Mouse (Mus musculus): ENCODE measurements at regions not wholly inside any gene's neighbourhood (a gene's known extent, or its start where the extent isn't known, plus 50 kb on each side); places are given as distances from the start of the nearest gene placed in this dataset.

DNA sequence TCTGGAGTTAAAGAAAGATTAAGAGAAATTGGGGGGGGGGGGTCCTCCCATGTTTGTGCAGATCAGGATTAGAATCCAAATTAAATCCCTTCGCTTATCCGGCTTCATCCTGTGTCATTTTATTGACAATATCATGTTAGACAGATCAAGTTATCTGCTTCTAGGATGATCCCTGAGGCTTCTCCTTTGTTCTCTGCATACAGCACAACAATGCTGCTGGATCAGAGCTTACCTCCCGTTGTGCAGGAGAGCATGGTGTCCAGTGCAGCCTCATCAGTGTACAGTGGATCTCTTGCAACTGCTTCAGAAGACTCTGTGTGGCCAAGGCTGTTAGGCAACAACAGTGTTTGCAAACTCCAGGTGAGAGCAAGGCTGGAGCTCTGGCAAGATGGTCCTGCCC is 344.7 kb downstream of the Ice1 start:
- DNase-seq (ENCODE audit: low spot score in 2 of 2) = no peak

DNA sequence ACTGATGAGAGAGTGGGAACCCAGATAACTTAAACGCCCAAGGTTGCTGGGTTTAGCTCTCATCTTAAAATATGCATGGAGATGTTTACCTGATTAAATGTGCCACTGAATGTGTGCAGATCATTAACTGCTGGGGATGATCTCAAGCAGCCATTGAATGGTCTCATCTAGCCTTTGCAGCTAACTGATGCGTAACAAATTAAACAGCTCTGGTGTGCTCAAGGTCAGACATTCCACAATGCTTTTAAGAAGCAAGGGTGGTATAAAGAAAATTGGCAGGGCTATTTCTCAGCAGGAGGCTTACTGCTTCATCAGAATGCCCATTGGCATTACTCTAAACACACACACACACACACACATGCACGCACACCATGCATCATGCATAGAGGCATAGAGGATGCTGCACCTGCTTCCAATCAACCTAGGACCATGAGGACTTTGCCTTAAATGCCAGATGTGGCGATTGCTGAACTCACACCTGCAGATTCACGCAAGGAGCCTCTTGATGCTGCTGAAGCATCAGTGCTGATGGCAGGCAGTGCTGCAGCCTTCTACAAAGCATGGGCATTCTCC is 333.4 kb downstream of the Ice1 start:
- DNase-seq (ENCODE audit: low spot score in 2 of 2) = no peak

DNA sequence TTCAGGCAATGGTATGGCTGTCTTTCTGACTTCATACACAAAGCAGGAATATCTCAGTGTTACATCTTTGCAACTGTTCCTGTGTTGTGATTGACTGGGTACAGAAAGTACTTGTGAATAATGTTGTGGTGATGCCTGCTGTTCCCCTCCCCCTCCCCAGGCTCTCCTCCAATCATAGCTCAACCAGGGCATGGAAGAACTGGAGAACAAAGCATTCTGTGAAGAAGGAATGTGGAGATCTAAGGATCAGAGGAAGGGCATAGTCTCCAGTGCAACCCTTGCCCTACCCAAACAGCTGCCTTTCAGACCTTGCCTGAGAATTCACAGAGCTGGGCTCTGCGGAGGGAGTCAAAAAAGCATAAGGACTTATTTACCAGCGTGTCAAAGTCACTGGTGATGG is 326.9 kb downstream of the Ice1 start:
- no peak for DNase-seq (ENCODE audit: low spot score in 2 of 2)

DNA sequence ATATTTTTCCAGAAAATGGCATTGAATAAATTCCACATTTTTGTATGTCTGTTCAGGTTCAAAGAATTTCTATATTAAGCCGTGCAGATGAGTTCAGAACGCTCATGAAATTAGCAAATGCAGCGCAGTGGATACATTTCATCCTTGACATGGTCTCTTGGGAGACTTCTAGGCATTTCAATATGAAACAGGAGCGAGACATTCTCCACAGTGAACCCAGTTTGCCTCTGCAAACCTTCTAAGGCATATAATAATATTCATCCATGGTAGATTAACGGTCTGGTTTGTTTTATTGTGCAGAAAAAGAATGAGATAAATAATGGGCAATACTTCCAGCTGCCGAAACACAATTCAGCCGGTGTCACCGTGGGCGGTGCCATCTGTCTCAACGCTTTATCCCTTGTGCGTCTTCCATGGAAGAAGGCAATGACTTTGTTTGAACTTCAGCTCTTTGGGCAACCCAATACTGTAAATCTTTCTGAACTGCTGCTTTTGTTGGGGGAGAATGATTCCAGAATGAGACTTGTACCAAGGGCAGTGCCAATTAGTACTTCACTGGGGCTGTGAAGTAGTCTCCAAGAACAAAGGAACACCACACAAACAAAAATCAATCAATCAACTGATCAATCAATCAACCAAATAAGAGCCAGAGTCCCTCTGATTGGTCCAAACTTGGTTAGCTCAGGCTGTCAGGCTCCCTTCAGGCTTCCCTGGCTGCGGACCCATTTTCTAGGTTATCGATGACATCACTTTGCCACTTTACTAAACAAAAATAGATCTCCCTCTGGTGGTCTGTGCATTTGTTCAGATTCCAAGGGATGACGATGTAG is 326.0 kb downstream of the Ice1 start:
- no peak for DNase-seq (ENCODE audit: low spot score in 2 of 2)

DNA sequence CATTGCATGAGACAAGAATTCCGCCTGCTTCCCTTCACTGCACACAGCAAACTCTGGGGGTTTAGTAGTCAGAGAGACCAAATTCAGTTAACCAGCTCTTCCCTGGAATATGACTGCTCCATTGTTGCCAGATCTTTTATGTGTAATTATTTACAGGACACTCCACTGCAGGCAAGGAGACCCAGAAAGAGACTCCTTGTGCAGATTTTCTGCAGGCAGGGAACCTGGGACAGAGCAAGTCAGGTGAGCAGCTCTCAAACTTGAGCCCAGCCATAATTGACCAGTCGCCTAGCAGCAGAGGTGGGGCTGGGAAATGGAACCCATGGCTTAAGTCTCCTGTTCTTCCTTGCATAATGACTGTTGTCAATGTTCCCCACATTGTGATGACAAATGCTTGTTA is 324.2 kb downstream of the Ice1 start:
- DNase-seq (ENCODE audit: low spot score in 2 of 2) = no peak

GRCm38 (mm10) chr13:70323537-70323936 is 313.9 kb downstream of the Ice1 start:
- DNase-seq (ENCODE audit: low spot score in 2 of 2) = no peak

DNA sequence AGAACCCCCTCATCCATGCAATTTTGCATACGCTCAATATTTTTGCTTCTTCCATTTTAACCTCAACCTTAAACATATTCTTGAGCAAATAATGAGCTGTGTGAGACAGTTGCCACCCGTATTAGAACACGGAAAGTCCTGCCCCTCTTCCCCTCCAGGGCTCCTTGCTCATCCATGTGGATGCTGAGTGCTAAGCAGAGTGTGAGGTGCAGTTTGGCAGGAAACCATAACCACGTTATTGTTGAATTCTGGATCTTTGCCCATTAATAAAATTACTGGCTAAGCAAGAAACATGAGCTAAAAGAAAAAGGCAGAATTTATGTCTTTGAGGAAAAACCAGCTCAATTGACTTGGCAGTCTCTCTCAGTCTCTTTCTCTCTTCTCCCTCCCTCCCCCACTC is 301.4 kb downstream of the Ice1 start:
- no peak for DNase-seq (ENCODE audit: low spot score in 2 of 2)

DNA sequence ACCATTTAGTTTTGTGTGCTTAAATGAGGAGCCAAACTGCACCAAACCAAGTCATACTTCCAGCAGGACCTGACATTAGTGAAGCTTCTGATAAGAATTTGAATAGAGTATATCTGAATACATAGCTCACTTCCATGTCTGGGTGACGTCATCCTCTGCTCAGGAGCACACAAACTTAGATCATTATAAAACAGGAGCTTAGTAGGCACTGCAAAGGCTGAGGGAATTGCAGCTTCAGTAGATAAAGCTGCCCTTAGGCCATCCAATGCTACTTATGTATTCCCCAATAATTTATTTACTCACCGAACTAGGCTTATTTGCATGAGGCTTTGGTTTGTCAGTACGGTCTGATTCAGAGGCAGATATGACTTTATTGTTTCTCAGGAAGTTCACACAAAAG is 297.0 kb downstream of the Ice1 start:
- no peak for DNase-seq (ENCODE audit: low spot score in 2 of 2)

- DNase-seq (ENCODE audit: low spot score in 2 of 2) = no peak
Measured at GRCm38 (mm10) chr13:70343191-70343734, 294.2 kb downstream of the Ice1 start.

DNA sequence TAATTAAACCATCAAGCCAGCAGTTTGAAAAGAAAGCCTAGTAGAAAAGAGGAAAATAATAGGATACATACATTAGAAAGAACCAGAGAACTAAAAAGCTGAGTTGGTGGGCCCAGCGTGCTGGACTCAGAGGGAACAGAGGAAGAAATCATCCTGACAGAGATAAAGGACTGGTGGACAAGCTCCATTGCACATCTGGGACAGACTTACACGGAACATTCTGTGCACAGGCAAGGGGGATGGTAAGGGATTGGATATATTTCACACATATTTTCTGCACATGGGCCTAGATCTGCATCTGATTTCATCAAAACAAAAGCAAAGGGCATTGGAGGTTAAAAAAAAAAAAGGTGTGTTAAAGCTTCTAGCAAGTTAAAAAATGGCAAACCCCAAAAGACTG is 293.5 kb downstream of the Ice1 start:
- DNase-seq (ENCODE audit: low spot score in 2 of 2) = no peak

- no peak for DNase-seq (ENCODE audit: low spot score in 2 of 2)
Measured at GRCm38 (mm10) chr13:70344311-70344710, 293.1 kb downstream of the Ice1 start.

DNA sequence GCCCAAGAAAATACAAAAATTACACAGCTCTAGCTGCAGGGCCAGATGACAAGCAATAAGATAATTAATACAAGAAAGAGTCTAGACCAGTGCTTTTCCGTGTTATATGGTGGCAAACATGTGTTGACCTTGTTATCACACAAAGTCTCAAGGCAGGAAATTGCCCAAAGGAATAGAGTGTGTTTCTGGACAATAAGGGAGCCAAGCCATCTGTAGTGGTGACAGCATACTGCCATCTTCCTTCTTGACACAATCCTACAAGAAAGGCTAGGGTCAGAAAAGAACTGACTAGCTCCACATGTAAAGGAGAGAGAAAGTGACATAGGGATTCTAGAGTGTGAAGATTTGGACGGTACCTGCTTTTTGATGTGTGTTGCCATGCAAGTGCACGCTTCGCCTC is 289.0 kb downstream of the Ice1 start:
- no peak for DNase-seq (ENCODE audit: low spot score in 2 of 2)

GRCm38 (mm10) chr13:70348965-70349364 is 288.5 kb downstream of the Ice1 start:
- DNase-seq (ENCODE audit: low spot score in 2 of 2) = no peak

DNA sequence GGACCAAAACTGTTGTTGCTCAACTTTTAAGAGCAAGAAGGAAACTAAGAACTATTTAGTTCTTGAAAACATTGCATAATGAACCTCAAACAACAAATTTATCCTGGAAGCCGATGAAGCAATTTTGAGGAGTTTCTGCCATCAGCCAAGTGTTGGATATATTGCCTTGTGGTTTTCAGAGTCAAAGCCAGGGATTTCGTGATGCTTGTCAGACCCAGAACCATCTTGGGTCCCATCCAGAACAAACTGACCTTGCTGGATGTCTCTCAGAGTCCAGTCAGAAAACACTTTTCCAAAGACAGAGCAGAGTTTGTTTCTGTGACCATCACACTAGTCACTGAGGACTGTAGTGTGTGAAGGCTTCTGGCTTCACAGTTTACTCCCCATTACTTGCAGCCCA is 267.8 kb downstream of the Ice1 start:
- no peak for DNase-seq (ENCODE audit: low spot score in 2 of 2)

DNA sequence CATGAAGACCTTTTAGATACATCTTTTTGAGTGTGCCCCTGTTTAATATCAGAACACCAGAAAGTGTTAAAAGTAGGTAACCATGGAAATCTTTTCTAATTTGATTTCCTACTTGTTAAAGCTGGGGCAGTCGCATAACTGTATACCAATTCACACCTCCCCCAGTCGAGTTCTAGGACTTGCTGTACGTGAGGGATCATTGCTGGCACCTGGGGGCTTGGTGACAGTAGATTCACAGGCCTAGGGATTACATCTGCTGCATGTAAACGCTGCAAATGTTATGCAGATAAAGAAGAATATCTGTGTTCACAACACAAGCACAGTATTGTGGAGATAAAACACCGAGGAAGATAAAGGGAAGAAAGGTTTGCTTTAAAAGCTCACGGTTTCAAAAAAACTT is 256.7 kb downstream of the Ice1 start:
- DNase-seq (ENCODE audit: low spot score in 2 of 2) = peak in 1 of 2 experiments; percentile 28

DNA sequence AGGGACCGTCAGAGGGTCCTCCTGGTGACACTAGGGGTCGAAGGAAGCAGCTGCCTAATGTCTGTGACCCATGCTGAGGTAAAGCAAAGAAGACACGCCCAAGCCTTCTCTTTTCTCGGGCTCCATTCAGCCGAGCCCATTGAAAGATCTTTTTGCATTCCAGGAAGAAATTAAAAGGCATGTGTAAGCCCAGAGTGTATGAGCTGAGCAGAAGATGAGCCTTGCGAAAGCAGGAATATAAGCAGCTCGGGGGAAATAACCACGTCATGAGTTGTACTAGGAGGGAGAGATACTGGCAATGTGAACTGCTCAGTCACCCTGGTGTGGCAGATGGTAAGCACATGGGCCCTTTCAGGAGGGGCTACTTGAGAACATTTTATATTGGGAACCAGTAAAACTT is 252.1 kb downstream of the Ice1 start:
- no peak for DNase-seq (ENCODE audit: low spot score in 2 of 2)

DNA sequence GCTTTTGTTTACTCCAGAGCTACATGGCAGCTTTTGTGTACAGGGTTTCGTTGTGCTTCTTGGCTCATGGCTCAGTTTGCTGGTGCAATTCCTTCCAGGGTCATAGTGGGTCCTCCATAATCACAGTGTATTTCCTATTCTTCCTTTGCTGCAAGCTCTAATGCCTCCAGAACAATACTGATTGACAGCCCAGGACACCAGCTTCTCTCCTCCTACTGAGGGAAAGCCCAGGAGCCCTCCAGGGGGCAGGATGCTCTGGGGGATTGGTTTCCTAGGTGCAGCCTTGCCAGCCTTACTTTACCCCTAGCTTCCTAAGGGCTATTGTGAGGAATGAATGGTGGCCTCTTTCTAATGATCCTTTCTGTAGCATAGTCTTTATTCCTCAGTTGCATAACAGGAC is 224.6 kb downstream of the Ice1 start:
- no peak for DNase-seq (ENCODE audit: low spot score in 2 of 2)

DNA sequence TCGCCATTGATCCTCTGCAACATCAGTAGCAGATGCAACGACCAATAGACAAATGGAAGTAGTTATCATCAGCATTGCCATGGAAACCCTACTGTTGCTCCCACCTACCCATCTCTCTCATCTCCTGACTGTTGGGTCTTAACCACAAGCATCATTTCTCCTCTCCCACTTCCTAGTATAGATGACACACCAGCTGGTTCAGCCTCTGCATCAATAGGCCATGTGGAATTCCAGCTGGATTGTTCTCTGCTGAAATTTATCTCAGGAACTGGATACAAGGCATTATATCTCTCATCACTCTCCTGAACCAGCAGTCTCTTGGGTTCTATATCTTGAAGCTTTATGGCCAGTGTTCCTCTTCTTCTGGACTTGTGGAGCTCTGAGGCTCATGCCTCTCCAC is 219.3 kb downstream of the Ice1 start:
- DNase-seq (ENCODE audit: low spot score in 2 of 2) = no peak

GRCm38 (mm10) chr13:70439419-70439818 is 198.0 kb downstream of the Ice1 start:
- no peak for DNase-seq (ENCODE audit: low spot score in 2 of 2)

DNA sequence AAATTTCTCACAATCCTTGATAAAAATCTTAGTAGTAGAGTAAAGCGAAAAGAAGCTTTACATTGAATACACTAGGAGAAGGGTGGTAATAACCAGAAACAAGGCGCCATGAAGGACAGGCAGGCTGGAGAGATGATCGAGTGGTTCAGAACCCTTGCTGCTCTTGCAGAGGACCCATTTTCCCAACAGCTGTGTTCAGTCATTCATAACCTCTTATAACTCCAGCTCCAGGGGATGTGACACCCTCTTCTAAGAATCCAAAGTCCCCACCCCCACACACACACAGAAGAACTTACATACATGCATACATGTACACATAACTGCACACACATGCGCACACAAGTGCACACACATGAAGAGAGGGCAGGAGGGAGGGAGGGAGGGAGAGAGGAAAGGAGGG is 190.5 kb downstream of the Ice1 start:
- no peak for DNase-seq (ENCODE audit: low spot score in 2 of 2)

DNA sequence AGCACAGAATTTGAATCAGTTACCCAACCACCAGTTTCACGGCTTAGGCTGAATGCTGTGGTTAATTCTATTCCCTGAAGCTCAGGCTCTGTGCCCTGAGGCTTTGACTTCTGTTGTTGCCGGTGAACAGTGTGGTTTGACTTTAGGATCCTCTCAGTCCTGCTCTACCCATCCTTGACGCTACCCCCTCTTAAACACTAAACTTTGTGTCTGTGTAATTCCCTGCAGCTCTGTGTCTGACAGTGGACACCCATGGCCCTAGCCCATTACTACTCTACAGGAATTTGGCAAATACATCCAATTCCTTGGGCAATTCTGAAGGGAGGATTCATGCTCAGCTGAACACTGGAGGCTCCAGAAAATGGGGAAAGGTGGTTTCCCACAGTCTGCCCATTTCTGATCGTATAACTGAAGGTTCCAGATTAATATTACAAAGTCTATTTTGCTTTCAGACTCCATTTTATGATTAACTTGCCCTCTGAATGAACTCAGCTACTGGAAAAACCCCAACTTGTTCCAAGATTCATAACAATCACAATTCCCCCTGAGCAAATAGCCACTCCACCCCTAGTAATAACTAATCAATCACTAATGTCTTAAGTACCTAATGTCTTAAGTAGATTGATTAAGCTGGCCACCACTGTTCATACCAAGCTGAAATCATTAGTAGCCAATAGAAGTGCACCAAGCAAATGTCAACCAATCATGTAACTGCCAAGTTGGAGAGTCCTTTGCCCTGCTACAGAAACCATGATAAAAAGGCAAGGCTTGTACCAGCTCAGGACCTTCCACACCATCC is 182.6 kb downstream of the Ice1 start:
- no peak for DNase-seq (ENCODE audit: low spot score in 2 of 2)

DNA sequence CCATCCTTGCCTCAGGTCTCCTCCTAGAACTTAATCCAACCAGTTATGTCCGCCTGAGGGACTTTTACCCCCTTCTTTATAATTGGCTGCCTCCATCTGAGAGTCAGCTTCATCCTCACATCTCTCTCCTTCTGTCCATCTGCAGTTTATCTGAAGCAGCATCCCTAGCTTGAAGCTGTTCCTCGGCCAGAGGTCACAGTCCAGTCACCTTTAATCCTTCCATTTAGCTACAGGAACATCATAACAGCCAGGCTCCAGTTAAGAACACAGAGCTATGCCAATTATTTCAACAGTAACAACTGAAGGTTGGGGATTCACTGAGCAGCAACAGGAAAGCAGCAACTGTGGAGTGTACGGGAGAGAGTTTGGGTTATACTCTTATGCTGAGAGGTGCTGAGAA is 179.0 kb downstream of the Ice1 start:
- DNase-seq (ENCODE audit: low spot score in 2 of 2) = no peak

DNA sequence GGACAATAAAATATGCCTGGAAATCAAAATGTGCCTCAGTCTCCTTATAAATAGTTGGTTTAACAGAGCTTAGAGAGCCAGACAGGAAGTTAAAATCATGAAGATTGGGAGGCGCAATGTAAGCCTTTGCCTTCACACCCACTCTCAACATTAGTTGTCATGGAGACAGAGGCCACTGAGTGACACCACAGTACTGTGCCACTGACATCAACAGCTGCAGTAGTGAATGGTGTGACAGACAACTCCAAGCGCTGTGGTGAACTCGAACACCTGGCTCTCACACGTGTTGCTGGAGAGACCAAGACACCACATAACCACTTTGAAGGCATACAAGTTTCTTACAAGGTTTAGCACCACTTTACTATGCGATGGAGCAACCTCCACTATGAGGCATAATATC is 172.4 kb downstream of the Ice1 start:
- DNase-seq (ENCODE audit: low spot score in 2 of 2) = no peak
